In genomic region chr14:72886935-72887369, GRCm38 (mm10) we compare ENCODE assay signal across 10 mouse cellular contexts.
DNase-seq lines count a peak whose midpoint lies in the region; ATAC-seq and TF ChIP-seq lines count a peak whose summit lies in the region.
"Had no signal": no experiment of that assay in that cellular context is flagged by ENCODE, and none has a peak within 500 bp of the region (broad histone marks: within the 10 kb centered on the region; RNA-seq: fewer than 3 reads in every experiment).

No protein-coding gene starts in this region.

- no peak for TF ChIP-seq POLR2A in myocyte (IDR thresholded peaks at IDR 0.05; ENCODE audit: insufficient read length, low read depth)

- 43% methylated on average over 12 of the region's 12 CpGs for WGBS in limb, embryonic 13.5 days
- WGBS in limb, embryonic 10.5 days: 57% methylated on average over 12 of the region's 12 CpGs
- 16% methylated on average over 12 of the region's 12 CpGs for WGBS in heart, embryonic 15.5 days

- H3K4me2 ChIP-seq in limb, embryonic 13.5 days (replicated peaks): no peak overlapping the region
- peak overlapping the region; percentile 19 for H3K4me2 ChIP-seq in heart, embryonic 15.5 days
- peak overlapping the region; percentile 52 for H3K4me2 ChIP-seq in myocyte (ENCODE audit: low read depth)
- H3K4me2 ChIP-seq: neural tube, embryonic 12.5 days had no signal

- H3K4me3 ChIP-seq in limb, embryonic 13.5 days: no peak overlapping the region
- H3K4me3 ChIP-seq in limb, embryonic 10.5 days: no peak overlapping the region
- no peak overlapping the region for H3K4me3 ChIP-seq in heart, embryonic 15.5 days
- H3K4me3 ChIP-seq in myocyte: no peak overlapping the region
- H3K4me3 ChIP-seq: neural tube, embryonic 12.5 days had no signal

- H3K27ac ChIP-seq in limb, embryonic 13.5 days: no peak overlapping the region
- H3K27ac ChIP-seq in limb, embryonic 10.5 days: no peak overlapping the region
- peak overlapping the region; percentile 54 for H3K27ac ChIP-seq in heart, embryonic 15.5 days
- H3K27ac ChIP-seq: neural tube, embryonic 12.5 days had no signal

- no peaks in the 10 kb centered on the region for H3K4me1 ChIP-seq in limb, embryonic 13.5 days
- H3K4me1 ChIP-seq in limb, embryonic 10.5 days: peaks cover 5% of the 10 kb centered on the region; the same call in 1 of the 2 replicates
- H3K4me1 ChIP-seq in heart, embryonic 15.5 days (replicated peaks): peaks cover 18% of the 10 kb centered on the region
- H3K4me1 ChIP-seq: neural tube, embryonic 12.5 days had no signal

- H3ac ChIP-seq in myocyte (ENCODE audit: control insufficient read depth, insufficient read length): no peak overlapping the region

- H3K36me3 ChIP-seq in limb, embryonic 13.5 days: no peaks in the 10 kb centered on the region
- H3K36me3 ChIP-seq in limb, embryonic 10.5 days: no peaks in the 10 kb centered on the region
- H3K36me3 ChIP-seq in heart, embryonic 15.5 days: no peaks in the 10 kb centered on the region
- no peaks in the 10 kb centered on the region for H3K36me3 ChIP-seq in myocyte (ENCODE audit: control insufficient read depth, insufficient read depth)
- H3K36me3 ChIP-seq: neural tube, embryonic 12.5 days had no signal

- H3K27me3 ChIP-seq in limb, embryonic 13.5 days: no peaks in the 10 kb centered on the region
- H3K27me3 ChIP-seq in limb, embryonic 10.5 days (ENCODE audit: low read depth, poor library complexity, severe bottlenecking): no peaks in the 10 kb centered on the region
- H3K27me3 ChIP-seq in heart, embryonic 15.5 days: no peaks in the 10 kb centered on the region
- H3K27me3 ChIP-seq in myocyte (ENCODE audit: control insufficient read depth, insufficient read depth, insufficient read length): no peaks in the 10 kb centered on the region
- H3K27me3 ChIP-seq: neural tube, embryonic 12.5 days had no signal

- no peak overlapping the region for H3K9ac ChIP-seq in limb, embryonic 13.5 days
- H3K9ac ChIP-seq in heart, embryonic 15.5 days: no peak overlapping the region
- H3K9ac ChIP-seq: neural tube, embryonic 12.5 days had no signal

- H3K79me2 ChIP-seq in myocyte (ENCODE audit: control insufficient read depth, insufficient read depth): no peaks in the 10 kb centered on the region

- no peak for DNase-seq in limb, embryonic 10.5 days (ENCODE audit: low spot score)
- peak; percentile 14 for DNase-seq in embryo, embryonic 9.5 days (ENCODE audit: extremely low spot score)
- DNase-seq in layer of hippocampus, adult 9-11 months: no peak
- DNase-seq in layer of hippocampus, postnatal 36 days: no peak
- no peak for DNase-seq in adrenal gland, adult 8-10 months
- DNase-seq: kidney, postnatal 36 days had no signal

- ATAC-seq in limb, embryonic 13.5 days (ENCODE audit: low FRiP score, low read depth): 0 out of 2 replicates have a peak, but pooled peaks have one; percentile 36
- ATAC-seq in heart, embryonic 15.5 days (replicated peaks; ENCODE audit: insufficient number of reproducible peaks, insufficient read depth, low FRiP score, low read depth): peak; percentile 83

- no peaks in the 10 kb centered on the region for H3K9me3 ChIP-seq in limb, embryonic 13.5 days
- no peaks in the 10 kb centered on the region for H3K9me3 ChIP-seq in limb, embryonic 10.5 days (replicated peaks)
- no peaks in the 10 kb centered on the region for H3K9me3 ChIP-seq in heart, embryonic 15.5 days (replicated peaks)
- H3K9me3 ChIP-seq: neural tube, embryonic 12.5 days had no signal

TF ChIP-seq in myocyte, 11 proteins besides CTCF, POLR2A, EP300 and RAD21:
- no peak for TF ChIP-seq MAX (IDR thresholded peaks at IDR 0.05; ENCODE audit: low read depth)
- no peak for TF ChIP-seq TCF3 (IDR thresholded peaks at IDR 0.05; ENCODE audit: insufficient read length, low read depth)
- TF ChIP-seq CEBPB (IDR thresholded peaks at IDR 0.05; ENCODE audit: insufficient read depth, poor library complexity, severe bottlenecking): peak; percentile 66
